Mouse (Mus musculus) ES-Bruce4 (cell line): ENCODE data around the gene Kcnj15.

Source experiments
- CTCF ChIP-seq: IDR thresholded peaks from one replicate; pipeline ENCODE4 v1.8.1; 2011; ENCODE audit warnings: low read depth, low read length
- EP300 ChIP-seq: IDR thresholded peaks from 2 replicates; pipeline ENCODE4 v1.6.1; 2011; ENCODE audit warnings: low read depth, low read length; ENCODE audit not compliant: insufficient read depth
- POLR2A ChIP-seq: IDR thresholded peaks from one replicate; pipeline ENCODE4 v1.8.1; 2011; ENCODE audit warnings: low read length; ENCODE audit not compliant: insufficient read depth

DNA sequence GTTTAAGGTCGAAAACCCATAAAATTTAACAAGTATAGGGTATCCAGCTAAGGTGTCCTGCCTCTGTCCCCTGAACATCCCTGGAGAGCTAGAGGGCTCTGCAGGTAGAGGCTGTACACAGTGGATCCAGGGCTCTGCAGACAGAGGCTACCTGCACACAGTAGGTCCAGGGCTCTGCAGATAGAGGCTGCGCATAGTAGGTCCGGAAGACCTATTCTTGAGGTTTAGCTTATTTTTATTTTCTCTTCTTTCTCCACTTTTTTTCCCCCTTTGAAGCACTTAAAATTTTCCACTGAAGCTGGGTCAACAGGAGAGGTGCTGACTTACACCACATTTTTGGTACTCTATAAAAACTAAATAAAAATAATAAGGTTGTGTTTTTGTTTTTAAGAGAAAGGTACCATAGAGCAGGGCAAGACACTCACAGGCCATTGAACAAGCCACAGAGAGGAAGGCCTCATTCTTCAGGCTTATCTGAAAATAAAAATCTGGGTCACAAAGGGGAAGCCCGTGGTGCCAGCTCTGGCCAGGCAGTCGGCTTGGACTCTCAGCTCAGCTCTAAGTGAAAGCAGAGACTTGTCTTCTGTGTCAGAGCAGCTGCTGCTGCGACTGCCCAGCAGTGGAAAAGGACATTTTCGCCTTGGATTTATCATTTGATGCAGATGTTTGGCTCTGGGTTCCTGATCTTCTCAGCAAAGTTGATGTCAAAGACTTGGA, 18.0 kb upstream of the Kcnj15 start:
- TF ChIP-seq POLR2A: no peak
- no peak for TF ChIP-seq CTCF
- no peak for TF ChIP-seq EP300
